Mouse (Mus musculus): ENCODE measurements around the gene Nfe2l1. TPM values are rescaled to one million over a fixed set of nuclear protein-coding genes. Genes with fewer than 3 reads are reported as not detected.

Gene Nfe2l1
- total and polyA plus RNA-seq, 3 experiments, result 395 to 436 (median 397) TPM

GRCm38 (mm10) chr11:96795491-96795890 lies 34.3 kb downstream of the Nfe2l1 start:
- H3K79me2 ChIP-seq (replicated peaks; ENCODE audit: control insufficient read depth, insufficient read depth, low read length), result 0 out of 2 replicates have a peak, but pooled peaks cover 1% of the 10 kb centered on the region
- peaks cover 4% of the 10 kb centered on the region for H3K4me1 ChIP-seq (ENCODE audit: control insufficient read depth, insufficient read depth, low read length)
- H3K27me3 ChIP-seq (ENCODE audit: control insufficient read depth, insufficient read depth, low read length), result no peaks in the 10 kb centered on the region
- no peak overlapping the region for H3K9ac ChIP-seq (ENCODE audit: low read depth, low read length)
- no peak overlapping the region for H3K4me3 ChIP-seq
- H3K27ac ChIP-seq, result no peak overlapping the region
- WGBS, result 88% methylated on average over 13 of the region's 13 CpGs
- intact Hi-C loops (cut with DNase I), result no loop called here
- peaks cover 13% of the 10 kb centered on the region for H3K36me3 ChIP-seq (ENCODE audit: control insufficient read depth, insufficient read depth, low read length)
- DNase-seq, result no peak
- no peak for TF ChIP-seq POLR2A (IDR thresholded peaks at IDR 0.05; ENCODE audit: insufficient read depth, low read depth, low read length)
- TF ChIP-seq EP300 (IDR thresholded peaks at IDR 0.05; ENCODE audit: insufficient read depth, low read depth, low read length), result no peak
- no peak for TF ChIP-seq CTCF (IDR thresholded peaks at IDR 0.05)

- no peak overlapping the region for H3K4me3 ChIP-seq
- H3K79me2 ChIP-seq (replicated peaks; ENCODE audit: control insufficient read depth, insufficient read depth, low read length), result peaks cover 3% of the 10 kb centered on the region; the same call in 1 of the 2 replicates
- TF ChIP-seq POLR2A (IDR thresholded peaks at IDR 0.05; ENCODE audit: insufficient read depth, low read depth, low read length), result no peak
- no peak for TF ChIP-seq EP300 (IDR thresholded peaks at IDR 0.05; ENCODE audit: insufficient read depth, low read depth, low read length)
- no peak for TF ChIP-seq CTCF (IDR thresholded peaks at IDR 0.05)
- intact Hi-C loops (cut with DNase I), result no loop called here
- H3K27me3 ChIP-seq (ENCODE audit: control insufficient read depth, insufficient read depth, low read length), result no peaks in the 10 kb centered on the region
- peaks cover 8% of the 10 kb centered on the region for H3K4me1 ChIP-seq (ENCODE audit: control insufficient read depth, insufficient read depth, low read length)
- H3K27ac ChIP-seq, result no peak overlapping the region
- no peak overlapping the region for H3K9ac ChIP-seq (ENCODE audit: low read depth, low read length)
- DNase-seq, result no peak
- 15% methylated on average over 1 of the region's 1 CpGs for WGBS
- peaks cover 15% of the 10 kb centered on the region for H3K36me3 ChIP-seq (ENCODE audit: control insufficient read depth, insufficient read depth, low read length)
Observed at GRCm38 (mm10) chr11:96790681-96791080, 39.1 kb downstream of the Nfe2l1 start.

GRCm38 (mm10) chr11:96789990-96790389 lies 39.8 kb downstream of the Nfe2l1 start:
- Histone ChIP-seq H3K79me2 (replicated peaks; ENCODE audit: control insufficient read depth, insufficient read depth, low read length) (peaks cover 3% of the 10 kb centered on the region; the same call in 1 of the 2 replicates), H3K36me3 (ENCODE audit: control insufficient read depth, insufficient read depth, low read length) (peaks cover 15% of the 10 kb centered on the region), H3K27ac (no peak overlapping the region), H3K27me3 (ENCODE audit: control insufficient read depth, insufficient read depth, low read length) (no peaks in the 10 kb centered on the region), H3K4me1 (ENCODE audit: control insufficient read depth, insufficient read depth, low read length) (peaks cover 8% of the 10 kb centered on the region), H3K4me3 (peak overlapping the region; percentile 67), H3K9ac (ENCODE audit: low read depth, low read length) (peak overlapping the region; percentile 89)
- intact Hi-C loops (cut with DNase I), result loop anchor here (2.0 kb wide), 3 partner anchors 15 to 71 kb away; no protein-coding TSS in a partner anchor
- TF ChIP-seq POLR2A (IDR thresholded peaks at IDR 0.05; ENCODE audit: insufficient read depth, low read depth, low read length) (no peak), CTCF (IDR thresholded peaks at IDR 0.05) (peak; percentile 12; the same call in 1 of the 2 replicates), EP300 (IDR thresholded peaks at IDR 0.05; ENCODE audit: insufficient read depth, low read depth, low read length) (no peak)
- no peak for DNase-seq
- 16% methylated on average over 5 of the region's 5 CpGs for WGBS

- Histone ChIP-seq H3K27me3 (ENCODE audit: control insufficient read depth, insufficient read depth, low read length) (no peaks in the 10 kb centered on the region), H3K9ac (ENCODE audit: low read depth, low read length) (peak within 1 kb of the TSS; percentile 89), H3K79me2 (replicated peaks; ENCODE audit: control insufficient read depth, insufficient read depth, low read length) (peaks cover 3% of the 10 kb centered on the region; the same call in 1 of the 2 replicates), H3K36me3 (ENCODE audit: control insufficient read depth, insufficient read depth, low read length) (peaks cover 15% of the 10 kb centered on the region), H3K4me1 (ENCODE audit: control insufficient read depth, insufficient read depth, low read length) (peaks cover 8% of the 10 kb centered on the region), H3K4me3 (peak within 1 kb of the TSS; percentile 67), H3K27ac (peak within 1 kb of the TSS; percentile 92)
- intact Hi-C loops (cut with DNase I), result loop anchor here (2.0 kb wide), 3 partner anchors 14 to 72 kb away; no protein-coding TSS in a partner anchor
- TF ChIP-seq POLR2A (IDR thresholded peaks at IDR 0.05; ENCODE audit: insufficient read depth, low read depth, low read length), result peak; percentile 65; the same call in 1 of the 2 replicates
- TF ChIP-seq EP300 (IDR thresholded peaks at IDR 0.05; ENCODE audit: insufficient read depth, low read depth, low read length), result no peak; the same call in 1 of the 2 replicates
- peak; percentile 94 to 95 for DNase-seq
- under 1% methylated on average over 91 of the region's 93 CpGs for WGBS
Observed at GRCm38 (mm10) chr11:96788871-96789795, 40.6 kb downstream of the Nfe2l1 start, which contains the start of gene Cbx1. TSS of gene Cbx1 (plus strand) at chr11:96789127.

GRCm38 (mm10) chr11:96786731-96787450 lies 42.9 kb downstream of the Nfe2l1 start:
- intact Hi-C loops (cut with DNase I), result no loop called here
- WGBS, result 54% methylated on average over 9 of the region's 9 CpGs
- no peak for TF ChIP-seq POLR2A (IDR thresholded peaks at IDR 0.05; ENCODE audit: insufficient read depth, low read depth, low read length)
- no peak for TF ChIP-seq CTCF (IDR thresholded peaks at IDR 0.05)
- TF ChIP-seq EP300 (IDR thresholded peaks at IDR 0.05; ENCODE audit: insufficient read depth, low read depth, low read length), result no peak

More at GRCm38 (mm10) chr11:96786731-96787450, 42.9 kb downstream of the Nfe2l1 start:
- no peak for DNase-seq
- Histone ChIP-seq H3K4me1 (ENCODE audit: control insufficient read depth, insufficient read depth, low read length) (peaks cover 6% of the 10 kb centered on the region), H3K36me3 (ENCODE audit: control insufficient read depth, insufficient read depth, low read length) (peaks cover 2% of the 10 kb centered on the region; the same call in 1 of the 2 replicates), H3K9ac (ENCODE audit: low read depth, low read length) (no peak overlapping the region), H3K4me3 (no peak overlapping the region), H3K79me2 (replicated peaks; ENCODE audit: control insufficient read depth, insufficient read depth, low read length) (peaks cover 3% of the 10 kb centered on the region; the same call in 1 of the 2 replicates), H3K27me3 (ENCODE audit: control insufficient read depth, insufficient read depth, low read length) (no peaks in the 10 kb centered on the region), H3K27ac (no peak overlapping the region)
